11 mouse cellular contexts compared by ENCODE assay signal in genomic region chr15:93062213-93063131, GRCm38 (mm10).
DNase-seq lines count a peak whose midpoint lies in the region; ATAC-seq lines count a peak whose summit lies in the region.
"Had no signal": no experiment of that assay in that cellular context is flagged by ENCODE, and none has a peak within 500 bp of the region (broad histone marks: within the 10 kb centered on the region; RNA-seq: fewer than 3 reads in every experiment).

No protein-coding gene starts in this region.

- no peak overlapping the region for H3K27ac ChIP-seq in forebrain, embryonic 14.5 days (ENCODE audit: low read depth, low read length)
- no peak overlapping the region for H3K27ac ChIP-seq in forebrain, embryonic 16.5 days (ENCODE audit: low read length)
- no peak overlapping the region for H3K27ac ChIP-seq in midbrain, embryonic 14.5 days (replicated peaks; ENCODE audit: low read depth, low read length)
- H3K27ac ChIP-seq in midbrain, embryonic 16.5 days (ENCODE audit: low read length): no peak overlapping the region
- no peak overlapping the region for H3K27ac ChIP-seq in hindbrain, embryonic 16.5 days (ENCODE audit: low read depth, low read length)
- H3K27ac ChIP-seq in neural tube, embryonic 15.5 days (replicated peaks): peak overlapping the region; percentile 6; the same call in 1 of the 2 replicates
- H3K27ac ChIP-seq: layer of hippocampus, adult 2 months; liver, embryonic 14.5 days had no signal

- no peaks in the 10 kb centered on the region for H3K36me3 ChIP-seq in forebrain, embryonic 14.5 days (ENCODE audit: control insufficient read depth, insufficient read depth, low read length)
- no peaks in the 10 kb centered on the region for H3K36me3 ChIP-seq in forebrain, embryonic 16.5 days (ENCODE audit: control insufficient read depth, insufficient read depth)
- no peaks in the 10 kb centered on the region for H3K36me3 ChIP-seq in midbrain, embryonic 14.5 days (ENCODE audit: control insufficient read depth, insufficient read depth, low read length)
- H3K36me3 ChIP-seq in midbrain, embryonic 16.5 days (ENCODE audit: control insufficient read depth, insufficient read depth, low read length): no peaks in the 10 kb centered on the region
- H3K36me3 ChIP-seq in hindbrain, embryonic 16.5 days (ENCODE audit: control insufficient read depth, insufficient read depth, low read length): no peaks in the 10 kb centered on the region
- no peaks in the 10 kb centered on the region for H3K36me3 ChIP-seq in neural tube, embryonic 15.5 days

- ATAC-seq in forebrain, embryonic 14.5 days: peak; percentile 60; the same call in 1 of the 2 replicates
- no peak for ATAC-seq in forebrain, embryonic 16.5 days
- no peak for ATAC-seq in midbrain, embryonic 14.5 days (ENCODE audit: low FRiP score, low TSS enrichment)
- ATAC-seq in midbrain, embryonic 16.5 days: no peak
- peak; percentile 70; the same call in 1 of the 2 replicates for ATAC-seq in hindbrain, embryonic 16.5 days
- no peak for ATAC-seq in neural tube, embryonic 15.5 days (ENCODE audit: low FRiP score)

- 54% methylated on average over 10 of the region's 10 CpGs for WGBS in forebrain, embryonic 14.5 days
- WGBS in forebrain, embryonic 16.5 days: 47% methylated on average over 10 of the region's 10 CpGs
- WGBS in midbrain, embryonic 14.5 days: 64% methylated on average over 10 of the region's 10 CpGs
- WGBS in midbrain, embryonic 16.5 days: 46% methylated on average over 10 of the region's 10 CpGs
- WGBS in hindbrain, embryonic 16.5 days: 35% methylated on average over 10 of the region's 10 CpGs
- WGBS in neural tube, embryonic 15.5 days: 10% methylated on average over 10 of the region's 10 CpGs

- no peak overlapping the region for H3K4me2 ChIP-seq in forebrain, embryonic 14.5 days (ENCODE audit: low read length)
- no peak overlapping the region for H3K4me2 ChIP-seq in forebrain, embryonic 16.5 days (ENCODE audit: low read length)
- no peak overlapping the region for H3K4me2 ChIP-seq in midbrain, embryonic 14.5 days (ENCODE audit: low read length)
- no peak overlapping the region for H3K4me2 ChIP-seq in midbrain, embryonic 16.5 days (ENCODE audit: low read length)
- no peak overlapping the region for H3K4me2 ChIP-seq in hindbrain, embryonic 16.5 days (ENCODE audit: low read length)
- H3K4me2 ChIP-seq in neural tube, embryonic 15.5 days: no peak overlapping the region

- no peak overlapping the region for H3K4me3 ChIP-seq in forebrain, embryonic 14.5 days (ENCODE audit: low read depth, low read length)
- no peak overlapping the region for H3K4me3 ChIP-seq in forebrain, embryonic 16.5 days (replicated peaks; ENCODE audit: low read length)
- no peak overlapping the region for H3K4me3 ChIP-seq in midbrain, embryonic 14.5 days (replicated peaks; ENCODE audit: low read depth, low read length)
- H3K4me3 ChIP-seq in midbrain, embryonic 16.5 days (ENCODE audit: low read depth, low read length): no peak overlapping the region
- H3K4me3 ChIP-seq in hindbrain, embryonic 16.5 days (ENCODE audit: low read length): no peak overlapping the region
- no peak overlapping the region for H3K4me3 ChIP-seq in neural tube, embryonic 15.5 days (replicated peaks)
- H3K4me3 ChIP-seq: layer of hippocampus, adult 2 months had no signal

- no peak overlapping the region for H3K9ac ChIP-seq in forebrain, embryonic 14.5 days (ENCODE audit: low read length)
- H3K9ac ChIP-seq in forebrain, embryonic 16.5 days (replicated peaks; ENCODE audit: low read depth, low read length): no peak overlapping the region
- no peak overlapping the region for H3K9ac ChIP-seq in midbrain, embryonic 14.5 days (replicated peaks; ENCODE audit: low read length)
- H3K9ac ChIP-seq in midbrain, embryonic 16.5 days (ENCODE audit: low read depth, low read length): no peak overlapping the region
- H3K9ac ChIP-seq in hindbrain, embryonic 16.5 days (ENCODE audit: low read depth, low read length): no peak overlapping the region
- H3K9ac ChIP-seq in neural tube, embryonic 15.5 days (replicated peaks): no peak overlapping the region
- H3K9ac ChIP-seq: liver, embryonic 14.5 days had no signal

- H3K4me1 ChIP-seq in forebrain, embryonic 14.5 days (ENCODE audit: control insufficient read depth, insufficient read depth, low read length): no peaks in the 10 kb centered on the region; the same call in 1 of the 2 replicates
- peaks cover 8% of the 10 kb centered on the region; the same call in 1 of the 2 replicates for H3K4me1 ChIP-seq in forebrain, embryonic 16.5 days (replicated peaks; ENCODE audit: control insufficient read depth, insufficient read depth, low read length)
- H3K4me1 ChIP-seq in midbrain, embryonic 14.5 days (ENCODE audit: control insufficient read depth, insufficient read depth, low read length): no peaks in the 10 kb centered on the region
- H3K4me1 ChIP-seq in midbrain, embryonic 16.5 days (ENCODE audit: control insufficient read depth, insufficient read depth, low read length): 0 out of 2 replicates have a peak, but pooled peaks cover 2% of the 10 kb centered on the region
- no peaks in the 10 kb centered on the region; the same call in 1 of the 2 replicates for H3K4me1 ChIP-seq in hindbrain, embryonic 16.5 days (ENCODE audit: control insufficient read depth, insufficient read depth, low read depth, low read length)
- peaks cover 11% of the 10 kb centered on the region for H3K4me1 ChIP-seq in neural tube, embryonic 15.5 days

- DNase-seq in forebrain, embryonic 14.5 days (ENCODE audit: low spot score): peak; percentile 52
- peak; percentile 37 for DNase-seq in midbrain, embryonic 14.5 days
- DNase-seq in lung, postnatal 14 days: no peak
- DNase-seq: right cerebral cortex, postnatal 14 days had no signal

- no peaks in the 10 kb centered on the region; the same call in 1 of the 2 replicates for H3K9me3 ChIP-seq in forebrain, embryonic 14.5 days (replicated peaks; ENCODE audit: control insufficient read depth, low read length)
- no peaks in the 10 kb centered on the region for H3K9me3 ChIP-seq in forebrain, embryonic 16.5 days (ENCODE audit: control insufficient read depth, low read length)
- no peaks in the 10 kb centered on the region for H3K9me3 ChIP-seq in midbrain, embryonic 14.5 days (ENCODE audit: control insufficient read depth, low read length)
- no peaks in the 10 kb centered on the region for H3K9me3 ChIP-seq in midbrain, embryonic 16.5 days (replicated peaks; ENCODE audit: control insufficient read depth, low read length, poor library complexity, severe bottlenecking)
- no peaks in the 10 kb centered on the region for H3K9me3 ChIP-seq in hindbrain, embryonic 16.5 days (ENCODE audit: control insufficient read depth, low read length)
- H3K9me3 ChIP-seq in neural tube, embryonic 15.5 days (replicated peaks): no peaks in the 10 kb centered on the region

- H3K27me3 ChIP-seq in forebrain, embryonic 14.5 days (replicated peaks; ENCODE audit: control insufficient read depth, insufficient read depth, low read length): no peaks in the 10 kb centered on the region
- H3K27me3 ChIP-seq in forebrain, embryonic 16.5 days (replicated peaks; ENCODE audit: control insufficient read depth, insufficient read depth, low read length): no peaks in the 10 kb centered on the region
- H3K27me3 ChIP-seq in midbrain, embryonic 14.5 days (ENCODE audit: control insufficient read depth, insufficient read depth, low read length): no peaks in the 10 kb centered on the region
- H3K27me3 ChIP-seq in midbrain, embryonic 16.5 days (ENCODE audit: control insufficient read depth, insufficient read depth, low read depth, low read length): no peaks in the 10 kb centered on the region
- no peaks in the 10 kb centered on the region for H3K27me3 ChIP-seq in hindbrain, embryonic 16.5 days (replicated peaks; ENCODE audit: control insufficient read depth, insufficient read depth, low read length)
- no peaks in the 10 kb centered on the region for H3K27me3 ChIP-seq in neural tube, embryonic 15.5 days (replicated peaks)
- H3K27me3 ChIP-seq: CH12.LX had no signal

Comparison
In these comparisons a context has a peak if more than half of its experiments do, and no peak if none do; other contexts are left out.
1. ATAC-seq: peak in forebrain, embryonic 14.5 days (single experiment) and hindbrain, embryonic 16.5 days (single experiment); none in forebrain, embryonic 16.5 days (single experiment), midbrain, embryonic 14.5 days (single experiment), midbrain, embryonic 16.5 days (single experiment) and neural tube, embryonic 15.5 days (single experiment).